Mouse (Mus musculus) macrophage (primary cell): ENCODE data around the gene Kcnj15. TPM values are rescaled to one million over a fixed set of nuclear protein-coding genes. Genes with fewer than 3 reads are reported as not detected.

Experiments
- H3K27ac ChIP-seq: fragments of 350-480 bp; formaldehyde crosslinking; 2 replicates; pipeline ENCODE4 v1.9.0; 2021
- H3K36me3 ChIP-seq: fragments of 350-480 bp; formaldehyde crosslinking; 2 replicates; pipeline ENCODE4 v1.9.0; 2021; ENCODE audit errors: inconsistent target
- H3K4me3 ChIP-seq: fragments of 350-480 bp; formaldehyde crosslinking; 2 replicates; pipeline ENCODE4 v1.9.0; 2021; ENCODE audit errors: inconsistent target
- H3K79me2 ChIP-seq: fragments of 350-480 bp; formaldehyde crosslinking; 2 replicates; pipeline ENCODE4 v1.9.0; 2021; ENCODE audit errors: inconsistent target
- WGBS: methylation state at CpG from one replicate; pipeline ENCODE4 v1.1.7; 2026; ENCODE audit warnings: inconsistent platforms; ENCODE audit not compliant: missing documents; 5-methylcytosine and 5-hydroxymethylcytosine counted together
- polyA plus RNA-seq: library from polyadenylated mRNA; stranded (reverse); fragments of 250-400 nt; gene quantifications from 3 replicates; pipeline ENCODE4 v1.2.4, GENCODE M21; 2018; ENCODE audit warnings: inconsistent platforms

The Kcnj15 gene
- polyA plus RNA-seq, 1 experiment from 2014 or later = not detected

- Histone ChIP-seq H3K27ac (no peak overlapping the region), H3K36me3 (no peaks in the 10 kb centered on the region), H3K79me2 (no peaks in the 10 kb centered on the region), H3K4me3 (no peak overlapping the region)
- 89% methylated on average over 6 of the region's 6 CpGs for WGBS
Observed at GRCm38 (mm10) chr16:95349344-95349743, 92.0 kb downstream of the Kcnj15 start.

GRCm38 (mm10) chr16:95349745-95350144 is 92.4 kb downstream of the Kcnj15 start:
- 39% methylated on average over 5 of the region's 5 CpGs for WGBS
- H3K36me3 ChIP-seq = no peaks in the 10 kb centered on the region
- no peak overlapping the region for H3K4me3 ChIP-seq
- H3K27ac ChIP-seq = no peak overlapping the region
- no peaks in the 10 kb centered on the region for H3K79me2 ChIP-seq
